Mouse (Mus musculus) thymus, adult 2 months (tissue): Measurements from ENCODE around the gene Mtfmt. TPM values are rescaled to one million over a fixed set of nuclear protein-coding genes. Genes with fewer than 3 reads are reported as not detected.

Experiments
- DNase-seq: peaks from one replicate; pipeline ENCODE4 v3.0.0; 2021
- H3K27ac ChIP-seq: fragments of 200-500 bp; 2 replicates; pipeline ENCODE4 v1.5.1; 2012; ENCODE audit warnings: low read length, control low read depth; ENCODE audit not compliant: control insufficient read depth, insufficient read depth
- H3K27me3 ChIP-seq: fragments of 200-500 bp; 2 replicates; pipeline ENCODE4 v1.6.1; 2012; ENCODE audit warnings: mild to moderate bottlenecking, low read length, moderate library complexity, mixed read lengths; ENCODE audit not compliant: control insufficient read depth, insufficient read depth
- H3K36me3 ChIP-seq: fragments of 200-500 bp; 2 replicates; pipeline ENCODE4 v1.6.1; 2012; ENCODE audit warnings: mild to moderate bottlenecking, low read length, moderate library complexity; ENCODE audit not compliant: control insufficient read depth, insufficient read depth
- H3K4me1 ChIP-seq: fragments of 200-500 bp; replicated peaks from 2 replicates; pipeline ENCODE4 v1.6.1; 2012; ENCODE audit warnings: low read length; ENCODE audit not compliant: control insufficient read depth, insufficient read depth
- H3K4me3 ChIP-seq: fragments of 200-500 bp; 2 replicates; pipeline ENCODE4 v1.5.1; 2012; ENCODE audit warnings: mild to moderate bottlenecking, low read length, control low read depth, moderate library complexity; ENCODE audit not compliant: control insufficient read depth, insufficient read depth
- CTCF ChIP-seq: fragments of 200-500 bp; IDR thresholded peaks from 2 replicates; pipeline ENCODE4 v1.5.1; 2012; ENCODE audit warnings: mild to moderate bottlenecking, control low read depth, low read length, moderate library complexity, borderline replicate concordance; ENCODE audit not compliant: control insufficient read depth, poor library complexity, insufficient read depth; ENCODE audit errors: extremely low read depth
- POLR2A ChIP-seq: fragments of 200-500 bp; IDR thresholded peaks from 2 replicates; pipeline ENCODE4 v1.6.1; 2012; ENCODE audit warnings: mild to moderate bottlenecking, low read length, control low read depth, moderate library complexity; ENCODE audit not compliant: control insufficient read depth, poor library complexity, insufficient read depth; ENCODE audit errors: extremely low read depth
- WGBS: fragments of 180-500 bp; shearing (Covaris S2); methylation state at CpG from one replicate; pipeline ENCODE4 v1.1.7; 2018; 5-methylcytosine and 5-hydroxymethylcytosine counted together
- polyA plus RNA-seq: library from polyadenylated mRNA; depleted of rRNA; stranded (reverse); fragments of >200 nt; gene quantifications from 2 replicates; pipeline ENCODE4 v1.2.3, GENCODE M21; 2012

The Mtfmt gene
- polyA plus RNA-seq, 1 experiment = 18.4 TPM

DNA sequence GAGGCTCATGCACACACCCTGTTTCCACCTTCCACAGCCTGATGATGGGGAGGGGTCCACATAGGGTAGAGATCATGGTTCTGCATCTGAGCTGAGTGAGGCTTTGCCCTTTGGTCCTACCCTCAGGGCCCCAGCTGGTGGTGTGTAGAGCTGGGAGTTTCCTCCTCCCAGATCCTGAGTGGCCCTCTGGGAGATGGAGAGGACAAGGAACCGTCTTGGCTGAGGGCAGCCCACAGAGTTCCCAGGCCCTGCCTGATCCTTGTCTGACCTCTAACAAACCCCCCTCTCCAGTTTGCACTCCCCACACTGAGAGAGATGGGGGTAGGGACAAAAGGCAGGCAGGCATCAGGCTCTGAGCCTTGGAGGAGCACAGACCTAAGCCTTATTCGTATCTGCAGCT lies 41.2 kb upstream of the Mtfmt start:
- no peaks in the 10 kb centered on the region; the same call in 1 of the 2 replicates for H3K27me3 ChIP-seq
- no peak overlapping the region for H3K4me3 ChIP-seq
- H3K27ac ChIP-seq = no peak overlapping the region

DNA sequence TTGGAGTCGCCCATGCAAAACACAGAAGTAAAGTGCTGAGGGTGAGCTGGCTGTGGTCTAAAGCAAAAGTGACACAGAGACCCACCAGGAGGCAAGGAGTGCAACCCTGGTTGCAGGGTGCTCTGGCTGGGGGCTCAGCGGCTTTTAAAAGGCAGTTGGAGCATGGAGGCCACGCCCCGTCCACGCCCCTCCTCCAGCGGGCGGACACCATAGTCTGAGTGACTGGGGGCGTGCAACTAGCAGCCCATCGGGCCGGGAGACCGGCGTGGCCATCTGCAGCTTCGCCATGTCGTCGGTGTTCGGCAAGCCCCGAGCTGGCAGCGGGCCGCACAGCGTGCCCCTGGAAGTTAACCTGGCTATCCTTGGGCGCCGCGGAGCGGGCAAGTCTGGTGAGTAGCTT lies 37.3 kb upstream of the Mtfmt start, which contains the start of gene Rasl12:
Gene Rasl12 (plus strand): TSS at position 228 of the 400 bp plus-strand sequence.
- no peaks in the 10 kb centered on the region for H3K36me3 ChIP-seq
- no peak for TF ChIP-seq POLR2A
- H3K4me3 ChIP-seq = peak within 1 kb of the TSS; percentile 50
- DNase-seq = peak; percentile 50
- H3K27ac ChIP-seq = no peak within 1 kb of the TSS
- WGBS = 3% methylated on average over 24 of the region's 24 CpGs
- H3K27me3 ChIP-seq = no peaks in the 10 kb centered on the region
- H3K4me1 ChIP-seq = peaks cover 9% of the 10 kb centered on the region

More for the DNA sequence above, 41.2 kb upstream of the Mtfmt start:
- no peaks in the 10 kb centered on the region for H3K36me3 ChIP-seq
- peaks cover 17% of the 10 kb centered on the region for H3K4me1 ChIP-seq
- DNase-seq = no peak
- TF ChIP-seq POLR2A (no peak), CTCF (no peak)
- WGBS = 85% methylated on average over 2 of the region's 2 CpGs

DNA sequence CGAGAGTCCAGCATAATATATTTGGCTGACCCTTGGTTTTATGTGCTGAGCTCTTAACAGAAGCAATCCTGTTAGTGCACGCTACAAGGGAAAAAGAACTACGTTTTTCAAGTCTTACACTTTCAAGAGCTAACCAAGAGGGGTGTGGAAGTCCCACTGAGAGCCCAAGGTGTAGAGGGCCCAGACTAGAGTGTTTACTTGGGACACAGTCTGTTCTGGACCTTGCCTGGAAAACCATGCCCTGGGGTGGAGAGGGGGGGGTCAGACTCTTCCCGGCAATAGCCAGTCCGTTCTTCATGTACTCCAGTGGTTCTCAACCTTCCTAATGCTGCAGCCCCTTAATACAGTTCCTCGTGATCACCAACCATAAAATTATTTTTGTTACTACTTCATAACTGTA lies 35.6 kb upstream of the Mtfmt start:
- WGBS = 96% methylated on average over 6 of the region's 6 CpGs
- DNase-seq = no peak
- Histone ChIP-seq H3K4me1 (peaks cover 12% of the 10 kb centered on the region), H3K4me3 (no peak overlapping the region), H3K27me3 (no peaks in the 10 kb centered on the region), H3K27ac (no peak overlapping the region), H3K36me3 (no peaks in the 10 kb centered on the region)
- TF ChIP-seq POLR2A (no peak), CTCF (no peak)

DNA sequence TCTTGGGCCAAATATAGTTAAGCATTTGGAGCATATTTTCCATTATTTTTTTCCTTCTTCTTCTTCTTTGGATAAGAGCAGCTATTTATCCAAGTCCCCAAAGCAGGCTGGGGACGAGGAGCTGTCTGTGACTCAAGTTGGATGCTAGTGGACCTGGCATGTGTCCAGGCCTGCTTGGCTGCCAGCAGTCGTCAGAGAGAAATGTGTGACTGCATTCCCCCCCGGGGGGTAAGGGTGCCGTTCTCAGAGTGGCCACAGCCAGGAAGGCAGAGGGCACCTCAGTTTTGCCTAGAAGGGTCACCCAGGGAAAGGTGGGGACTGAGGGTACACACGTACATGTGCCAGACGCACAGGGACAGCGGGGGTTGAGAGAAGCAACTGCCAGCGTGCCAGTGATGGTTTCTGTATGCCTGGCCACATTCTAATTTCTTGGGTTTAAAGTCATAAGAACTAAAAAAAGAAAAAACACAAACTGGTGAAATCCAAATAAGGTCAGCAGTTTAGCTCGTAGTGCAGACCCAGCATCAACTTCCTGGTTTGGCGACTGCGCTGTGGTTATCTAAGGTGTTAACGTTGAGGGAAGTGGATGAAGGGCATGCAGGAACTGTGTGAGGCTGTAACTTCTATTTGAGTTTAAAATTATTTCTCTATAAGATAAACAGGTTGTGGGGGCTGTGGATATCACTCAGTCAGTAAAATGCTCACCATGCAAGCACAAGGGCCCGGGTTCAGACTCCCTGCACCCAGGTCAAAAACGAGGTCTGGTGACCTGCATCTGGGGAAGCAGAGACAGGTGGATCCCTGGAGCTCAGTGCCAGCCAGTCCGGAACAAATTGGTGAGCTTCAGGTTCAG lies 31.0 kb upstream of the Mtfmt start:
- no peak for DNase-seq

DNA sequence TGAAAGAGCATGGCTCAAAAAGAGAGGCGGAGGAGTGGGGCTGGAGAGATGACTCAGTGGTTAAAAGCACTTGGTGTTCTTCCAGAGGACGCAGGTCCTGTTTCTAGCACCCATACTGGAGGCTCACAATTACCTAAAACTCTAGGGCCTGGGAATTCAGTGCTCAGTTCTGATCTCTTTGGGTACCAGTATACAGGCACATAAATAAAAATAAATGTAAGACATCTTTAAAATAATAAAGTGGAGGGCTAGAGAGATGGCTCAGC lies 30.5 kb upstream of the Mtfmt start:
- H3K4me3 ChIP-seq = no peak overlapping the region
- H3K36me3 ChIP-seq = no peaks in the 10 kb centered on the region
- WGBS = 83% methylated on average over 2 of the region's 2 CpGs
- peaks cover 3% of the 10 kb centered on the region; the same call in 1 of the 2 replicates for H3K4me1 ChIP-seq
- TF ChIP-seq CTCF (no peak), POLR2A (no peak)
- no peak for DNase-seq
- no peak overlapping the region for H3K27ac ChIP-seq
- H3K27me3 ChIP-seq = no peaks in the 10 kb centered on the region

More for the DNA sequence above, 31.0 kb upstream of the Mtfmt start:
- WGBS = 39% methylated on average over 15 of the region's 15 CpGs
- H3K27ac ChIP-seq = no peak overlapping the region
- H3K36me3 ChIP-seq = no peaks in the 10 kb centered on the region
- TF ChIP-seq CTCF (no peak), POLR2A (no peak)
- no peak overlapping the region for H3K4me3 ChIP-seq
- H3K27me3 ChIP-seq = no peaks in the 10 kb centered on the region
- peaks cover 3% of the 10 kb centered on the region; the same call in 1 of the 2 replicates for H3K4me1 ChIP-seq

DNA sequence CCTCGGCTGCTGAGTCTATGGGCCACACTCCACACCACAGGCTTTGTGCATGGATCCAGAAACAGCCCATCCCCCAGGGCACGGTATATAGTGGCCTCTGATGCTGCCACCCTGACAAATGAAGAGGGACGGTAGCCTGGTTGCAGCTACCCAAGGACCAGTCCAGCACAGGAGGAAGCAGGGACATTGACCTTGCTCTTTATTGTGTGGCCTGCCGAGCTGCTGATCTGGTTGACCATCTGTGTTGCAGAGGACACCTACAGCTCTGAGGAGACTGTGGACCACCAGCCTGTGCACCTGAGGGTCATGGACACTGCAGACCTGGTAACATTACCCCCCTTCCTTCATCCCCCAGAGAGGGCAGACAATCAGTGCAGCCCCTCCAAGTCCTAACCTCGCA lies 28.3 kb upstream of the Mtfmt start:
- no peaks in the 10 kb centered on the region for H3K27me3 ChIP-seq
- H3K4me1 ChIP-seq = peaks cover 3% of the 10 kb centered on the region; the same call in 1 of the 2 replicates
- TF ChIP-seq POLR2A (no peak), CTCF (no peak)
- 93% methylated on average over 5 of the region's 5 CpGs for WGBS
- H3K27ac ChIP-seq = no peak overlapping the region
- no peak overlapping the region for H3K4me3 ChIP-seq
- DNase-seq = no peak
- no peaks in the 10 kb centered on the region for H3K36me3 ChIP-seq
